Mouse (Mus musculus): ENCODE data around the gene Capn12. TPM values are rescaled to one million over a fixed set of nuclear protein-coding genes. Genes with fewer than 3 reads are reported as not detected.

Gene Capn12
- polyA plus RNA-seq (2012; rRNA removed) = 0.22 and 0.25 TPM in 2 replicates

DNA sequence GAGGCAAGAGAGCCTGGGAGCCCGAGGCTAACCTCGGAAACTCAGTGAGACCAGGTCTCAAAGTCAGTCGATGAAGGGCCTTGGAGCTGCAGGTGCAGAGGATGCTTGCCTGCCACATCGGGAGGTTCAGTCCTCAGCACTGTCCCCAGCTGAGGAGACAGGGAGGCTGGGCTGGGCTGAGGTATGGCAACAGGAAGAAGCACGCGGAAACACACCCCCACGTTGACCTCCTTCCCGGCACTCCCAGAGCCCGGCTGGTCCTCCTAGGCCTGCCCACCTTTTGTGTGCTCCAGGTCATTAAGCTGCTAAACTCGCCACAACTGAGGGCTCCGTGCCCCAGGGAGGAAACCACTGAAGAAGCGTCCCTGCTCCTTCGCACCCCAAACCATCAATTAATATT lies at the start of gene Capn12:
Capn12 (plus strand) TSS at position 224 of the 400 bp plus-strand sequence.

DNA sequence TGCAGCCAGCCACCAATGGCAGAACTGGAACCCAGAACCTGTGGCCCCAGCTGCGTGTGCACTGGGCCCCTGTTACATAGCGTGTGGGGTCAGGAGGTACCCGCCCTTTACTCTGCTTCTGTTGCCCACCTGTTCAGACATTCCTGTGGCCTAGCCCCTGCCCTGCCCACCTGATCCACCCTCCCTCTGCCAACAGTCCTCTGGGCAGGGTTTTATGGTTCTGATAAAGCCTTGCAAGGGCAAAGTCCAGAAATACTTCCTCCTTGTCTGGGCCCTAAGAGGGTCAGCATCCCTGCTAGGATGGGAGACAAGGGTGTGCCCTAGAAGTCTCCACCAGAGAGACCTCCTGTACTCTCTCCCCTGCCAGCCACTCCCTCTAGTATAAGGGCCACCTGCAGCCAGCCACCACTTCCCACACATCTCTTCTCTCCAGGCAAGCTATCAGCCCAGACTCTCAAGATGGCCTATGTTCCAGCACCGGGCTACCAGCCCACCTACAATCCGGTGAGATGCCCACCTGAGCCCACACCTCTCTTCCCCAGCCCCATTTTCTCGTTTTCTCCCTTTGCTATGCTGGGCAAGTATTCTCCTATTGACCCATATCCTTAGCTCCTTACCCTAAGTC lies 47.4 kb upstream of the Capn12 start, which contains the start of gene Lgals4:
Lgals4 (plus strand) TSS at position 132 of the 625 bp plus-strand sequence.

DNA sequence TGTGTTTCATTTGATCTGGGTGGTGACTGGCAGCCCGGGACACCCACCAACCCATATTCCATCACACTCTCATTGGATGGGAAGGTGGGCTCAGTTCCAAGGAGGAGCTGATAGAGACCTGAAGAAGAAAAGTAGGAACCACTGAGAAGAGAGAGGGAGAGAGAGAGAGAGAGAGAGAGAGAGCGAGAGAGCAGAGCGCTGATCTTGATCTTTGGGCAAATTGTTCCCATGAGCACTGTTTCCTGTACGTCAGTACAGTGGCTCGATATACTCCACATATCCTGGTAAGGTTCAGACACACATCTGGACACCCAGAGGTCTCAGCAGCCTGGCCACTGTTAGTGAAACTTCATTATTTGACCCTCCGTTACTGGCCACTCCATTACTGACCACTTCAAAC lies 17.7 kb upstream of the Capn12 start, which contains the start of gene Lgals7:
Lgals7 (plus strand) TSS at position 314 of the 400 bp plus-strand sequence.

Other genes with a start within 250 kb of the Capn12 start
- gene Fbxo27, start 188.6 kb upstream of the Capn12 start, polyA plus RNA-seq (2012; rRNA removed) = 31.4 and 33.2 TPM in 2 replicates
- gene Fbxo17, start 164.6 kb upstream of the Capn12 start, polyA plus RNA-seq (2012; rRNA removed) = 4.1 and 4.6 TPM in 2 replicates
- gene Mrps12, start 139.6 kb upstream of the Capn12 start, polyA plus RNA-seq (2012; rRNA removed) = 71.4 and 74.9 TPM in 2 replicates
- gene Sars2, start 139.4 kb upstream of the Capn12 start, polyA plus RNA-seq (2012; rRNA removed) = 15.9 and 16.3 TPM in 2 replicates
- gene Ccer2, start 125.2 kb upstream of the Capn12 start, polyA plus RNA-seq (2012; rRNA removed) = 0.39 and 0.56 TPM in 2 replicates
- gene Sirt2, start 114.7 kb upstream of the Capn12 start, polyA plus RNA-seq (2012; rRNA removed) = 128 and 133 TPM in 2 replicates
- 26.6 and 29.6 TPM in 2 replicates for gene Nfkbib, start 113.9 kb upstream of the Capn12 start, polyA plus RNA-seq (2012; rRNA removed)
- 0.55 and 0.62 TPM in 2 replicates for gene Rinl, start 92.5 kb upstream of the Capn12 start, polyA plus RNA-seq (2012; rRNA removed)
- 372 and 379 TPM in 2 replicates for gene Hnrnpl, start 72.9 kb upstream of the Capn12 start, polyA plus RNA-seq (2012; rRNA removed)
- 98.9 and 107 TPM in 2 replicates for gene Ech1, start 56.2 kb upstream of the Capn12 start, polyA plus RNA-seq (2012; rRNA removed)
- gene Lgals4, start 47.6 kb upstream of the Capn12 start, polyA plus RNA-seq (2012; rRNA removed) = 9.5 and 10.9 TPM in 2 replicates
- gene Lgals7, start 17.6 kb upstream of the Capn12 start, polyA plus RNA-seq (2012; rRNA removed) = 11.6 and 16.4 TPM in 2 replicates
- gene Actn4, start 80.9 kb downstream of the Capn12 start, polyA plus RNA-seq (2012; rRNA removed) = 120 and 134 TPM in 2 replicates
- gene Eif3k, start 100.4 kb downstream of the Capn12 start, polyA plus RNA-seq (2012; rRNA removed) = 377 and 381 TPM in 2 replicates
- 12.9 and 14.6 TPM in 2 replicates for gene Map4k1, start 100.6 kb downstream of the Capn12 start, polyA plus RNA-seq (2012; rRNA removed)
- 12.3 and 12.4 TPM in 2 replicates for gene Ryr1, start 243.8 kb downstream of the Capn12 start, polyA plus RNA-seq (2012; rRNA removed)